Mouse (Mus musculus): ENCODE data around the gene Tyms. TPM values are rescaled to one million over a fixed set of nuclear protein-coding genes. Genes with fewer than 3 reads are reported as not detected.
"Not testable (repeated sequence)": the region's sequence is repeated elsewhere in the genome, so short reads cannot be mapped to it uniquely, and the experiment has no call there.

Tyms gene
- total RNA-seq, 4 experiments from 2014 or later, result 2.8 to 3.8 (median 3.3) TPM

DNA sequence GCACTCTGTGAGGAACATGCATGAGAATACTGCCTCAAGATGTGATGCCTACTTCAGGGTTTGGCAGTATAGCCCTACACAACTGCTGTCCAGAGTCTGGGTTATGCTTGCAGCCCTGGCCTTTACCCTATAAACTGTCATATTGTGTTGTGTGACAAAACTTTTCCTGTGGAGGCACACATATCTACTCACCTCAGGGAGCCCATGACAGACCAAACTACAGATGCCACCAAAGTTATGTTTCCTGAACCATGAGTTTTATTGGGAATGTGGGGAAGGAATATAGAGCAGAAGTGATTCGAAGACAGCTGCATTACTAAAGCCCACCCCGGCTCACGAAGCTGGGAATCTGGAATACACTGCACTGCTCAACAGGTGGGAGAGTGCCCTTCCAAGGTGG lies 29.9 kb upstream of the Tyms start:
- DNase-seq (ENCODE audit: low spot score), result no peak

DNA sequence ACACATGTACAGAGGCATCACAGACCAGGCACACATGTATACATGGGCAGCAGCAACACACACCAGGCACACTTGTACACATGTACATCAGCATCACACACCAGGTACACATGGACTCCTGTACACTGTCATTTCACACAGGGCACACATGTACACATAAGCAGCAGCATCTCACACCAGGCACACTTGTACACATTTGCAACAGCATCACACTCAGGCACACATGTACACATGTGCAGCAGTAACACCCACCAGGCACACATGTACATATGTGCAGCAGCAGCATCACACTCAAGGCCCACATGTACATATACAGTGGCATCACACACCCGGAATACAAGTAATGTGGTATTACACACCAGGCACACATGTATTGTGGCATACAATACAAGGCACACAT lies 24.8 kb upstream of the Tyms start:
- DNase-seq (ENCODE audit: low spot score), result no peak

DNA sequence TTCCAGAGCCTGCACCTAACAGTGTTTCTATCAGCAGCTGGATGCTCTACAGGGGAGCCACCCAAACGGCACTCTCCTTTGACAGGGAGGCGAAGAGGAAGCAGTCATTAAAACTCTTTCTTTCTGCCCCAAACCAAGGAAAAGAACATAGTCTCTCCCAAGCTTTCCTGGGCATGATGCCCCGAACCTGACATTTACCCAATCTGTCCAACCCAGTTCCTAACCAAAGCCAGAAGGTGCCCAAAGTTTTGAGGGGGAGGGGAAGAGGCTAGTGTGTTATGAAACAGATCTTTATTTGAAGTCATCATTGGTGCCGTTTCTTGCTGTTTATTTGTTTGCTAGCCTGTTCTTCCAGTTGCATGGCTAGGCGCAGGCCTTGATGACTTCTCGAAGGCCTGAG lies 22.3 kb upstream of the Tyms start:
- DNase-seq (ENCODE audit: low spot score), result no peak

DNA sequence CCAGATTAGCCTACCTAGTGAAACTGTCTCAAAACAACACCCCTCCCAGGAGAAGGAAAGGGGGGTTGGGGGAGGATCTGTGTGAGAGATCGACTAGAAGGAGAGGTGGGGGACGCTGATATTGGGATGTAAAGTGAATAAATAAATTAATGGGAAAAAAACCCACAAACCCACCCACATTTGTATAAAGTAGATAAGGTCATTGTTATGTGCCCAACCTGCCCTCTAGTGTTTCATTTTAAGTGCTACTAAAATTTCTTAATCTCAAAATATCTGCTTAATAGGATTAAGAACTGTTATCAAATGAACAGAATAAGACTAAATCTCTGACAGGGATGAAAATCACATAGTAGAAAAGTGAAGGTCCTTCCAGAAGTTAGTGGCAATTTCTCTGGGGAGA lies 21.0 kb upstream of the Tyms start:
- no peak for DNase-seq (ENCODE audit: low spot score)

DNA sequence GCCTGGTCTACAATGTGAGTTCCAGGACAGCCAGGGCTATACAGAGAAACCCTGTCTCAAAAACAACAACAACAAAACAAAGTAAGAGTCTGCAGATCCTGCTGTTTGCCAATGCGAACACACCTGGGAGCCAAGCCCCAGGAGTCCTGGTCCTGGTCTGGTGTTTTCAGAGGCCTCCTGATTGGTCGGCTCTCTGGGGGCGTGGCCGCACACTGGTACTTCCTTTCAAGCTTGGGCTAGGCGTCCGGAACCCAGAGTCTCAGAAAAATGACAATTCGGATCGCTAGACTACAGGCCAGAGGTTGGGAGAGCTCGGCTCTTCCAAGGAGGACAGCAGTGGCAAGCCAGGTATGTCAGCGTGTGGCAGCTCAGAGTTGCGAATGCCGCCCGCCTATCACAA lies 19.3 kb upstream of the Tyms start:
- DNase-seq (ENCODE audit: low spot score), result no peak

DNA sequence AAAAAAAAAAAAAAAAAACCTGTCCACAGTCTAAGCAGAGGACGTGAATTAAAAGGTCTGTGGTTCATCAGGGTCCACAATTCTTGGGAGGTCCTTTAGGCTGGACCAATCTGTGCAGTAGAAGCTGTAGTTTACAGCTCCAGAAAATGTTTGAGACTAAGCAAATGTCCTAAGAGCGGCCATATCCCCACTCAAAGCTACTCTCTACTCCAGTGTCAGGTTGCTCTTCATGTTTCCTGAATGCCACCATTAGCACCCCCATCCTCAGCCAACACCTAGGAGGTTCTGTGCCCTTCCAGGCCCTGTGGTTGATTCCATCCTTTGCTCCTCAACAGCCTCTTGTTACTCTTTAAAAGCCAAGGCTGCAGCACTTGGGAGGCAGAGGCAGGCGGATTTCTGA lies 1.0 kb downstream of the Tyms start:
- no peak for DNase-seq (ENCODE audit: low spot score)

DNA sequence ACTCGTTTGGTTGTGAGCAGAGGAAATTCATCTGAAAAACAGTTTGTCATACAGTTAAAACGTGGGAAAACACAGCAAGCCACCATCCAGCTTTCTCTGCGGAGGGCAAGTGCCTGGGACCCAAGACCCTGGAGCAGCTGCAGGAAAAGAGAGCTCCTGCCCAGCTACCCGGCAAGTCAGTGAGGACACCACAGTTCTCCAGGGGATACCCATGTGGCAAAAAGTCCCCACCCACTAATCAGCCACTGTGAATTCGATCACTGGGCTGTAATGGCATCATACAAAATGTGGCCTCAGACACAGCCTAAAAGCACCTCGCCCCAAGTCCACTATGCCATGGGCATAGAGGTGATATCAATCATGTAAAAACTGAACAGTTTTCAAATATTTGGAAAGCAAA lies 1.7 kb downstream of the Tyms start:
- no peak for DNase-seq (ENCODE audit: low spot score)

DNA sequence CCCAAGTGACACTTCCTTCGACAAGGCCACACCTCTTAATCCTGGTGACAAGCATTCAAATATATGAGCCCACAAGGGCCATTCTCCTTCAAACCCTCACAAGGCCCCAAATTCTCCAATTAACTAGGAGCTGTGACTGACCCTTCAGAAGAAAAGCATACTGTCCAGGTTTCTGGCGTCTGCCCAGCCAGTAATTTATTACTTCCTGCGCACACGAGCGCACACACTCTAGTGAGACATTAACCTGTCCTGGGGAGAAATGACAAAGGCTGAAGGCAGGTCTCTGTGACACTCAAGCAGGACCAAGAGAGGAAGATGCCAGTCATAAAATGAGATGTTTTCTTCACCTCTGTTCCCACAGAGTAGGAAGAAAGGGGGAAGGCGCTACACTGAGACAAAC lies 5.7 kb downstream of the Tyms start:
- no peak for DNase-seq (ENCODE audit: low spot score)

DNA sequence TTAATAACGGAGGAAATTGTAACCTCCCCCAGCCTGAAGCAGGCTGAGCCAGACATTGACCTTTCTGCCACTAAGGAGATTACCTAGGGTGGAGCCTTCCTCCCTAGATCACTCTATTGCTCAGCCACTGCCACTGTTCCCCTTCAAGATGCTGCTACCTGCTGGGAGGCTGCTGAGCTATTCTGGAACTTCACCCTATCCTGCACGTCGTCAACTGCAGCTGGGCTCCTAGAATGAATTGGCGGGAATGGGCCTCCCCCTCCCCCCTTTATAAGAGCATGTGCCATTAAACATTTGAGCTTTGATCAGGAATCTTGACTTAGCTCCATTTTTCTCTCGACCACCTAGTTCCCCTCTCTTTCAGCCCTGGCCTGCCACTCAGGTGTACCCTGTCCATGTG lies 13.8 kb downstream of the Tyms start:
- not testable (repeated sequence) for DNase-seq (ENCODE audit: low spot score)

DNA sequence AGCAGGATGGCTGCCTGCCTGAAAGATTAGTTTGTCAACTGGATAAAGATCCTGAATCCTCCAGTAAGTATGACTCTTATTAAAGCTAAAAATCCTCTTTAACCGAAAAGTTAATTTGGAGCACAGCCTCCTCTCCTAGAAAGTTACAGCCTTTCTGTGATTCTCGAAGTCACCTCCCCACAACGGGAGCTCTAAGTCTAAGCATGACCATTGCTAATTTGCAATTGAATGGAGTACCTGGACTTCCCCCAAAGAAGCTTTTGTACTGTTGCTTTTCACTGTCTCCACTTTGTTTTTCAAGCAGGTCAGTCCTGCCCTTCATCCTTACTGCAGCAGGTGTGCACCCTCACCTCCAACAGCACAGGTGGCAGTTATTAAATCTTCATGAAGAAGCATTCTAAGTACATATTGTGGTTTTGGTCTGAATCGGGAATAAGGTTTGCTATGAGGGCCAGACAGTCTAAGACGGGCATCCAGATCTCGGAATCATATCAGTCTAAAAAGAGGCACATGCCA lies 15.1 kb downstream of the Tyms start:
- no peak for DNase-seq (ENCODE audit: low spot score)

DNA sequence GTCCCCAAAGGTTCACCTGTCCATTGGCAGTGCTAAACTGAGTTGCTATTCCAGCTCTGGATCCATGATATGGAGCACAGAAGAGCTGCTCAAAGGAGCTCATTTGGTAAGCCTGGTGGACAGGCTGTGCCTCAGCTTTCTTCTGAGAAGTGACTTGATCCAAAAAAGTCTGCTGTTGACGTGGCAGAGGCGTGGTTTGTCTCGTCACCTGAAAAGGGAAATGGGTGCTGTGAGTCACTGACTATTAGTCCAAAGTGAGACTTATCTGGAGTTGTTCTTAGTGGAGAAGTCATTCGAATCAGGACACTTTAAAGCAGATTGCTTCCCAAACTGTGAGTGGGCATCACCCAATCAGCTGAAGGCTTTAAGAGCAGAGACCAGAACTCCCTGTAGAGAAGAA lies 33.6 kb downstream of the Tyms start:
- DNase-seq (ENCODE audit: low spot score), result not testable (repeated sequence)

DNA sequence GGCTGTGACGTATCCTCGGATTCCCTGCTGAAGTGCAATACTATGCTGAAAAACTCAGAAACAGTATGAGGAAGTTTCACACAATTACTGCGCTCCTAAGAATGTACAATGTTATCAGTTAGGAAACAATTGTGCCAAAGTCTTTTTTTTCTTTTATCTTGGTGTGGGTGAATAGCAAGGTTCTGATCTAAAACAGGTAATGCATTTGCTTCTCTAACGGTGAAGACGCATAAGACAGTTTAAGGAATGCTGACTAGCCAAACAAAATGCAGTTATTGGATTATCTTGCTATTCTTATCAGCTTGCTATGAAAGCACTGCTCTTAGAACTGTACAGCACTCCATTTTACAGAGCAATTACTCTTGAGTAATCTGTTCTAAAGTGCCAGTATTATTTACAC lies 34.1 kb downstream of the Tyms start:
- not testable (repeated sequence) for DNase-seq (ENCODE audit: low spot score)

DNA sequence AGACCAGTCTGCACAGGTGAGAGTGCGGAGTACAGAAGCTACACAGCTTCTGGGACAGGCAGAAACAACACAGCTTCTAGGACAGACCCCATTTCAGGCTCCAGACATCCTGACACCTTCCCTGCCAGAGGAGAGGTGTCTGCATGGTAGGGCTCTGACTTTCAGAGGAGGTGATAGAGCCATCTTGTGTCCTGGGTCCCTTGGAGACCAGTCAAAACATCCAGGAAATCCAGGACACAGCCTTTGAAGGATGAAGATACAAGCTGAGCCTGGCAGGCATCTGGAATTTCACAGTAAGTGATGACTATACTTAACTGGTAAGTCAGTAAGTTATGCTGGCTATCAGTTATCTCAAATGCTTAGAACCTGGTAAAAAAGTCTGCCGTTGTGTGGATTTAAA lies 36.3 kb downstream of the Tyms start:
- DNase-seq (ENCODE audit: low spot score), result not testable (repeated sequence)

DNA sequence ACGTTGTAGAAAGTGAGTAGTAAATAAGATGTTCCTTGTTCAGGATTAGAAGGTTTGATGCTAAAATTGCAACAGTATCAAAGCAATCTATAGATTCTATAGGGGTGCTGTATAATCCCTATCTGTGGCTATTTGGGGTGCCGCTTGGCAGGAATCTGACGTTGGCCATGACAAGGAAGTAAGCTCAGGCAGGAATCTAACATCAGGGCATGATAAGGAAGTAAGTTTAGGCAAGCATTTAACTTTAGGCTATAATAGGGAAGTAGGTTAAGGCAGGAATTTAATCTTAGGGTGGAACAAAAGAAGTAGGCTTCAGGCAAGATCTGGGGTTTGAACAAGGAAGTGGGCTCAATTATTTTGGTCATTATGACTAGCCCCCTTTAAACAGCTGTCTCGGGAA lies 37.6 kb downstream of the Tyms start:
- DNase-seq (ENCODE audit: low spot score), result not testable (repeated sequence)

DNA sequence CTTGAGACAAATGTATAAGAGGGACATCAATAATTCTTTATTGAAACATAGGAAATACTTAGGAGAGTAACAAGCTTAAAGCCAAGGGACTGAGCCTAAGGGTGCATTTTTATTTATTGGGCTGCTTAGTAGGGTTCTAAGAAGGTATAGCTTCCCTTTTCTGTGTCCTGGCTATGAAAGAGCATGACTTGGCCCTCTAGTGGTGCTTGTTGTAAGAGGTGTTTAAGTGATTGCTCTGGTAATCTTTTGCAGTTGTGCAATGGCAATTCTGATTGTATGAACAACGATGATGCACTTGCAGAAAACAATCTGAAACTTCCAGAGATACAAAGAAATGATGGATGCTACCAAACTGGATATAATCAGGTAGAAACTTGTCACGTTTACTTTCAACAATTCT lies 58.8 kb downstream of the Tyms start:
- peak; percentile 26 for DNase-seq (ENCODE audit: low spot score)

DNA sequence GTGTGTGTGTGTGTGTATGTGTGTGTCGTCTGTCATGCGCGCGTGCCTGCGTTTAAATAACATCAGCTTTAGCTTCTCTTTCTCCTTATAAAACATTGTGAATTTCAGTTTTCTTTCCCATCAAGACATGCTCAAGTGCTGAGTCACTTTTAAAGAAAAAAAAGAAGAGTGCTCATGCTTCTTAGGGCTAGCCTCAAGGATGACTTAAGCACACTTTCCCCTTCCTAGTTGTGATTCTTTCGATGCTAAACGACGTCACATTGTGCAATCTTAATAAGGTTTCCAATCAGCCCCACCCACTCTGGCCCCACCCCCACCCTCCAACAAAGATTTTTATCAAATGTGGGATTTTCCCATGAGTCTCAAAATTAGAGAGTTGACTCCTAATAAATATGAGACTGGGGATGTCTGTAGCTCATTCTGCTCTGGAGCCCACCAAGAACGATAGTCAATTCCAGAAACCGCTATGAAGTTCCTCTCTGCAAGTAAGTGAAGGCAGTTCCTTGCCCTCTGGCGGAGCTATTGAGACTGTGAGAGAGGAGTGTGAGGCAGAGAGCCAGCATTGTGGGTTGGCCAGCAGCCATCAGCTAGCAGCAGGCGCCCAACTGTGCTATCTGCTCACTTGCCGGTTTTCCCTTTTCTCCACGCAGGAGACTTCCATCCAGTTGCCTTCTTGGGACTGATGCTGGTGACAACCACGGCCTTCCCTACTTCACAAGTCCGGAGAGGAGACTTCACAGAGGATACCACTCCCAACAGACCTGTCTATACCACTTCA lies 60.5 kb downstream of the Tyms start, which contains the start of gene Il6:
Il6 (plus strand) TSS at position 389 of the 778 bp plus-strand sequence.
- peak; percentile 93 for DNase-seq (ENCODE audit: low spot score)

Other genes with a start within 250 kb of the Tyms start
- gene Il6, start 60.5 kb downstream of the Tyms start, total RNA-seq (2022), result 1 to 10 TPM in 1 of 4 experiments, not detected in 3; 1.5 TPM
- under 1 TPM in 2 of 4 experiments, not detected in 2; 0.08 to 0.19 TPM for gene Garem2, start 31.5 kb upstream of the Tyms start, total RNA-seq (2022)
- not detected for gene 3110082J24Rik, start 32.5 kb upstream of the Tyms start, total RNA-seq (2022)
- 1,000 to 10,000 TPM; 1,298 to 1,376 (median 1,346) TPM for gene Hadha, start 81.5 kb upstream of the Tyms start, total RNA-seq (2022)
- 1,000 to 10,000 TPM; 2,312 to 2,801 (median 2,464) TPM for gene Hadhb, start 81.6 kb upstream of the Tyms start, total RNA-seq (2022)
- gene Adgrf3, start 132.1 kb upstream of the Tyms start, total RNA-seq (2022), result under 1 TPM in 1 of 4 experiments, not detected in 3; 0.57 TPM
- 10 to 100 TPM; 14.0 to 18.9 (median 16.1) TPM for gene Selenoi, start 159.0 kb upstream of the Tyms start, total RNA-seq (2022)
- gene Drc1, start 207.8 kb upstream of the Tyms start, total RNA-seq (2022), result not detected

All from heart, adult 8-10 months (tissue).